Mouse (Mus musculus): Measurements from ENCODE around the gene Psmc2.

DNA sequence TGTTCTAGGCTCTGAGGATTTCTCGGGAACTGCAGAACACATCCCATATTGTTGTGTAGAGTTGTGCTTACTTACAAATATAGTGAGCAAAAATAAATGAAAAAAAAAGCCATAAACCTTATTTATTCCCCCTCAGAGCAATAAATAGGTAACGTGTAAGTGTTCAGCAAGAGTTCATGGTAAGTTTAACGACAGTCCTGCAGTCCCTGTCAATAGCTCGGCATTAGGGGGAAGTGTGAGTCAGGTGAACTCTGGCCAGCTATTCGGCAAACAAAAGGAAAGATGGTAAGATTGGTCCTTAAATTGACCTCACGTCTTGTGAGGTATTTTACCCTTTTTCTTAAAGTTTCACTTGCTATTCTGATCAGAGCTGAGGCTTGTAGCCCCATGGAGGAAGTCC is 62.4 kb downstream of the Psmc2 start:
- TF ChIP-seq CTCF (IDR thresholded peaks at IDR 0.05; ENCODE audit: borderline replicate concordance, control insufficient read depth, extremely low read depth, insufficient read depth, low read length, poor library complexity) (no peak), POLR2A (IDR thresholded peaks at IDR 0.05; ENCODE audit: control insufficient read depth, extremely low read depth, insufficient read depth, low read length, poor library complexity) (no peak)
